Mouse (Mus musculus): ENCODE measurements around the gene Mapk1.
"Not testable (repeated sequence)": the region's sequence is repeated elsewhere in the genome, so short reads cannot be mapped to it uniquely, and the experiment has no call there.

Mapk1 gene

GRCm38 (mm10) chr16:16983131-16983533 is at the start of gene Mapk1:
Gene Mapk1, plus strand, starts transcription at chr16:16983382.
- in situ Hi-C loops (cut with MboI; ENCODE audit: unreplicated experiment in 2 of 2) = loop anchor here in 1 of 2 experiments (10.0 kb wide), 1 partner anchor 118 kb away; the partner anchor contains the start of gene Igll1

DNA sequence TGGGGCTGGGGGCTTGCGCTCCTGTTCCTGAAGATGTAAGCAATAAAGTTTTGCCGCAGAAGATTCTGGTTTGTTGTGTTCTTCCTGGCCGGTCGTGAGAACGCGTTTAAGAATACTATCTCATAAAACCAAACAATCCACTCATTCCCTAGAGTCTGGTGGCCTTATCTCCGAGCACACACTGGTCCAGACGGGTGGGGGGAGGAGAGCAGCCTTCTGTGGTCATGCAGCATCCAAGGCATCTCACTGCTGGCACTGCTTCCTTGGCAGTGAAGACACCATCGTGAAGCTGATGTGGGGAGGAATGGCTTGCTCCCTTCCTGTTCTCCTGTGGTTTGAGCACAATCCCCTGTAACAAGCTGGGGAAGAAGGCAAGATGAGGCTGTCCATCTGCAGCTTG is 43.6 kb upstream of the Mapk1 start:
- in situ Hi-C loops (cut with MboI; ENCODE audit: unreplicated experiment in 2 of 2) = no loop called here

- in situ Hi-C loops (cut with MboI; ENCODE audit: unreplicated experiment in 2 of 2) = no loop called here
These were observed 42.1 kb upstream of the Mapk1 start for GRCm38 (mm10) chr16:16941078-16941477.

GRCm38 (mm10) chr16:16958575-16958974 is 24.6 kb upstream of the Mapk1 start:
- in situ Hi-C loops (cut with MboI; ENCODE audit: unreplicated experiment in 2 of 2) = no loop called here

DNA sequence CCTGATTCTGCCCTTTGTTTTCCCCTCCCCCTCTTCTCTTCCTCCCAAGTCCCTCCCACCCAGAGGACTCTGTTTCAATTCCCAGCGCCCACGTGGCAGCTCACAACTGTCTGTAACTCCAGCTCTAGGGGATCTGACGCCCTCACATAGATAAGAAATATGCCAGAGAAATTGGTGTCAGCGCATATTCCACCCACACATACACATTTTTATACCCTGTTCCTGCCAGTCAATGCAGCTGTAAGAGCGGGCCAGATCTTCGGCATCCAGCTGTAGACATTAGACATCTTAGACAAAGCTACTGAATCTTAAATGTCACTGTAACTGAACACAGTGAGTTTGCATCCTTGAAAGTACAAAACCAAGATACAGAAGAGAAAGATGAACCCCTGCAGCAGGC is 23.3 kb upstream of the Mapk1 start:
- in situ Hi-C loops (cut with MboI; ENCODE audit: unreplicated experiment in 2 of 2) = no loop called here

DNA sequence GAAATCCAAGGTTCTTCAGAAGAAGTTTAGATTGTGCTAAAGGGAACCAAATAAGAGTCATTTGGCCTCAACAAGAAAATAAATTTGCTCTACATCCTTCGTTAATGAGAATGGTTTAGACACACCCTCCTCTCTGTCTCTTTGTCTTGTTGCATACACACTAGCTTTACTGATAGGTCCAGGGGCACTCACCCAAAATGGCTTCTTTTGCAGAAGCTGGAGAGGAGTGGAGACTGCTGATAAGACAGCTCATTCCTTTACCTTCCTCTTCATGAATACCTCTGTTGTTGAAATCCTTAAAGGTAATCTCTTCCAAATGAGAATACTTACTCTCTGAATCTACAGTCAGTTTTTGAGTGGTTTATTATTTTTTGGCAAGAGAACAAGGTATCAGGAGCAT is 18.0 kb upstream of the Mapk1 start:
- in situ Hi-C loops (cut with MboI; ENCODE audit: unreplicated experiment in 2 of 2) = no loop called here

DNA sequence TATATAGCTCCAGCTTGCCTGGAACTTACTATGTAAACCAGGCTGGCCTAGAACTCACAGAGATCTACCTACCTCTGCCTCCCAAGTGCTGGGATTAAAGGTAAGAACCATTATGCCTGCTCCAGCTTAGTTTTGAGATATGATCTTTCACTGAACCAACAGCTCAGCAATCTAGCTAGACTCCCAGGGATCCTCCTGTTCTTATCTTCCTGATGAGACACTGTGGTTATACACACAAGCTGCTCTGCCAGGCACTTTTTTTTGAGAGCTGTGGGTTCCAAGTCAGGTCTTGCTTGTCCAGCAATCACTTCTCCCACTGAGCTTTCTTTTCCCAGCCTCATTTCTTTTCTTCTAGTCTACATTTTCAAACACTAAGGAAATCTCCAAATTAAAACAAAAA is 16.9 kb upstream of the Mapk1 start:
- in situ Hi-C loops (cut with MboI; ENCODE audit: unreplicated experiment in 2 of 2) = no loop called here

GRCm38 (mm10) chr16:16978061-16978460 is 5.1 kb upstream of the Mapk1 start:
- in situ Hi-C loops (cut with MboI; ENCODE audit: unreplicated experiment in 2 of 2) = no loop called here

GRCm38 (mm10) chr16:16978765-16979164 is 4.4 kb upstream of the Mapk1 start:
- in situ Hi-C loops (cut with MboI; ENCODE audit: unreplicated experiment in 2 of 2) = no loop called here

DNA sequence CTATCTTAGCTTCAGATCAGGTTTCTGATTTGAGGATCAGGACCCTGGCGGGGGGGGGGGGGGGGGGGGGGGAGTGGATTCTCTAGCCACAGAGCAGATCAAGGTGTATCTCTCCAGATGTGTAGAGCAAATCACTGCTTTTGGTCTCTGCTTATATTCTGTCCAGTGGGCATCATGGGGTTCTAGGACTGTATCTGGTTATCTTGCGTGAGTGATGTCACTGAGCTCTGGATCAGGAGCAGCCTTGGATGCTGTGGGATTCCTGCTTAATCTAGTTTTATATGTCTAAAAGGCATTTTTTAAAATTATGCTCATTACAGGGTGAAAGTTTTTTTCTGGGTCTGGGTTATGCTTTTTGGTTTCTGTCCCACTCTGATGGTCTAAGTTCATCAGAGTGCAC is 546 bp upstream of the Mapk1 start:
- in situ Hi-C loops (cut with MboI; ENCODE audit: unreplicated experiment in 2 of 2) = loop anchor here in 1 of 2 experiments (10.0 kb wide), 1 partner anchor 118 kb away; the partner anchor contains the start of gene Igll1

GRCm38 (mm10) chr16:16983534-16984422 is 596 bp downstream of the Mapk1 start:
- in situ Hi-C loops (cut with MboI; ENCODE audit: unreplicated experiment in 2 of 2) = loop anchor here in 1 of 2 experiments (10.0 kb wide), 1 partner anchor 119 kb away; the partner anchor contains the start of gene Igll1

GRCm38 (mm10) chr16:16984423-16984941 is 1.3 kb downstream of the Mapk1 start:
- in situ Hi-C loops (cut with MboI; ENCODE audit: unreplicated experiment in 2 of 2) = loop anchor here in 1 of 2 experiments (10.0 kb wide), 1 partner anchor 120 kb away; the partner anchor contains the start of gene Igll1

DNA sequence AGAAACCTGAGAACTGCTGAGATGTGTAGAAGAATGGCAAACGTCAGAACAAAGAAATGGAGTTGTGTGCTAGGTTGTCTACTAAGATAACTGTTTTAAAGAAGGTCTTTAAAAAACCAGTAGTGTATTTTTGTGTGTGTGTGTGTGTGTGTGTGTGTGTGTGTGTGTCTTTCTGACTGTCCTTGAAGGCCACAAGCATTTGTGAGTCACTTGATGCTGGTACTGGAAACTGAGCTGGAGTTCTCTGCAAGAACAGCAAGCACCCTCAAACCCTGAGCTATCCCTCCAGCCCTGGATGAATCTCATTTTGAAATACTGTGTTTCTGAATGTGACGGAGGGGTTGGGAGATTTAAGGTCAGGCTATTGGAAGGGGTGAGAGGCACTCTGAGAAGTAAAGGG is 4.1 kb downstream of the Mapk1 start:
- in situ Hi-C loops (cut with MboI; ENCODE audit: unreplicated experiment in 2 of 2) = loop anchor here in 1 of 2 experiments (10.0 kb wide), 1 partner anchor 122 kb away; the partner anchor contains the start of gene Igll1

DNA sequence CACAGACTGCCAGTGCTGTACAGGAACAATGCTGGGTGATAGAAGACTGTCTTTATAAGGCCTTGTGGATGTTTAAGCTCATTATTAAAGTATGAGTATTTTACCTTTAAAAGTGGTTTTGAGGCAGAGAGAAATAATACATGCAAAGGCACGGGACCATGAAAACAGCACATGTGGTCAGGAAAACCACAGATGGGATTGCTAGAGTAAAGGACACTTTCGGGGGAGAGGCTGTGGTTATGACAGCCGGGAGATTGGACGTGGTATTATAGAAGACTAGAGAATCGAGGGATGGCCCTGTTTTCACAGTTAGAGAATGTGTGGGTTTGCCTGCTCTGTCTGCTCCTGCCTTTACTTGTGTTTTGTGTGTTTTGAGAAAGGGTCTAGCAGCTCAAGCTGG is 5.7 kb downstream of the Mapk1 start:
- in situ Hi-C loops (cut with MboI; ENCODE audit: unreplicated experiment in 2 of 2) = loop anchor here in 1 of 2 experiments (10.0 kb wide), 1 partner anchor 124 kb away; the partner anchor contains the start of gene Igll1

DNA sequence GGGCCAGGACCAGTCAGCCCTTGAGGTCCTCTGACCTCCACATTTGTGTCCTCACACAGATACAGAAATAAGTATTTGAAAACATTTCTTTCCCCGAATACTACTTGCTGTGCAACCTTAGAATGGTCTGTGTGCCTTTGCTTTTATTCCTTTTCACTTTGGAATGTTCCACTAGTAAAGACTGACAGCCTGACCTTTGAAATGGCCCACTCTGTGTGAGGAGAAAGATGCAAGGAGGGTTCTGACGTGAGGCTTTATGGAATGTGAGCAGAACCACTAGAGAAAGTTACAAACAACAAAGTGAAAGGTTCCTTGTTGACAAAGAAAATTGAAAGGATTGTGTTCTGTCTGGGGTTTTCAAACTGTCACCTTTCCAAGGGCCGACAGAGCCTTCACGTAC is 6.8 kb downstream of the Mapk1 start:
- in situ Hi-C loops (cut with MboI; ENCODE audit: unreplicated experiment in 2 of 2) = no loop called here

- in situ Hi-C loops (cut with MboI; ENCODE audit: unreplicated experiment in 2 of 2) = no loop called here
These were observed 11.4 kb downstream of the Mapk1 start for GRCm38 (mm10) chr16:16994426-16995052.

DNA sequence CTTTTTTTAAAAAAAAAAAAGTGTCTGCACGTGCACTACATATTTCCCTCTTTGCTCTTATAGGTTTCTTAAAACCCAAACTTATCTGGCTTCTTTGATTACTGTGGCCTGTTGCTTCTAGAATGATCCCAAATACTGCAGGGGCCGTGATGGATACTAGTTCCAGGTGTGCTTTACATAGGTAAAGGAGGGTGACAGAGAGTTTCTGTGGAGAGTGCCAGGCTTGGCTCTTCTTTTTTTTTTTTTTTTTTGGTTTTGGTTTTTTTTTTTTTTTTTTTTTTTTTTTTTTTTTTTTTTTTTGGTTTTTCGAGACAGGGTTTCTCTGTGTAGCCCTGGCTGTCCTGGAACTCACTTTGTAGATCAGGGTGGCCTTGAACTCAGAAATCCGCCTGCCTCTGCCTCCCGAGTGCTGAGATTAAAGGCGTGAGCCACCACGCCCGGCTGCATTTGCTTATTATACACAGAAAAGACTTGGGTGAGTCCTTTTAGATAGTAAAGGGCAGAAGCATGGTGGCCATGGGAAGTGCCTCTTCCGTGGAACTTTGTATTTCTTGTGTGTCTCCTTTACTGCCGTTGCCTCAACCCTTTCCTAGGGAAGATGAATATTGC is 13.0 kb downstream of the Mapk1 start:
- in situ Hi-C loops (cut with MboI; ENCODE audit: unreplicated experiment in 2 of 2) = not testable (repeated sequence)

DNA sequence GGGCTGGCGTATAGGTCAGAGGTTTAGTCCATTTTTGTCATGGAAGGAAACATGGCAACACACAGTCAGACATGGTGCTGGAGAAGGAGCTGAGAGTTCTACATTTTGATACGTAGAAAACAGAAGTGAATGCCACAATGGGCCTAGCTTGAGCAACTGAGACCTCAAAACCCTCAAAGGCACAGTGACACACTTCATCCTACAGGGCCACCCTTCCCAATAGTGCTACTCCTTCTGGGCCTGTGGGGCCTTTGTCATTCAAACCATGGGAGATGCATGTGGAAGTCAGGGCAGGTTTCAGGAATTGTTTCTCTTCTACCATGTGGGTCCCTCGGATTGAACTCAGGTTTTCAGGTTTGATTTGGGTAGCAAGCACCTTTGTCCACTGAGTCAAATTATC is 17.9 kb downstream of the Mapk1 start:
- in situ Hi-C loops (cut with MboI; ENCODE audit: unreplicated experiment in 2 of 2) = no loop called here

GRCm38 (mm10) chr16:17007070-17007469 is 23.9 kb downstream of the Mapk1 start:
- in situ Hi-C loops (cut with MboI; ENCODE audit: unreplicated experiment in 2 of 2) = no loop called here

GRCm38 (mm10) chr16:17010036-17010435 is 26.9 kb downstream of the Mapk1 start:
- in situ Hi-C loops (cut with MboI; ENCODE audit: unreplicated experiment in 2 of 2) = no loop called here

GRCm38 (mm10) chr16:17012583-17012982 is 29.4 kb downstream of the Mapk1 start:
- in situ Hi-C loops (cut with MboI; ENCODE audit: unreplicated experiment in 2 of 2) = no loop called here

Measured in v-Abl transformed pro-B cells (cell line).